Mouse (Mus musculus) urinary bladder, postnatal 14 days (tissue): ENCODE results near the gene Nfic.
"Not testable (repeated sequence)": the region's sequence is repeated elsewhere in the genome, so short reads cannot be mapped to it uniquely, and the experiment has no call there.

Source experiments
- DNase-seq: peaks from one replicate; pipeline ENCODE4 v3.0.0; 2021; ENCODE audit warnings: low spot score

Nfic gene

DNA sequence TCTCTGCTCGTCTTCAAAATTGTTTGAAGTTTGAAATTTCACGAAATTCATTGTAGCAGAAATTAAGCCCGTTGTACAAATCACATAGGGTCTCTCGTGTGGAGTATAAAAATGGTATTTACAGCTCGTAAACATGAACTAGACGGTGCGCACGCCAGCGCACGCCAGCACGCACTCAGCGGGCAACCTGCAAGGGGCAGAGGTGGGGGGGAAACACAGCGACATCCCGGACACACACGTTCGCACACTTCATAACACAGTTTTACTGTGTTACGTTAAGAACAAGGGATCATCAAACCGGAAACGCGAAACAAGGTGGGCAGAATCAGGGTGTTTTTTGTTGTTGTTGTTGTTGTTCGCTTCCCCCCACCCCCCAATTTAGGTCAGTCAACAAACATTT lies 4.0 kb upstream of the Nfic start:
- no peak for DNase-seq

DNA sequence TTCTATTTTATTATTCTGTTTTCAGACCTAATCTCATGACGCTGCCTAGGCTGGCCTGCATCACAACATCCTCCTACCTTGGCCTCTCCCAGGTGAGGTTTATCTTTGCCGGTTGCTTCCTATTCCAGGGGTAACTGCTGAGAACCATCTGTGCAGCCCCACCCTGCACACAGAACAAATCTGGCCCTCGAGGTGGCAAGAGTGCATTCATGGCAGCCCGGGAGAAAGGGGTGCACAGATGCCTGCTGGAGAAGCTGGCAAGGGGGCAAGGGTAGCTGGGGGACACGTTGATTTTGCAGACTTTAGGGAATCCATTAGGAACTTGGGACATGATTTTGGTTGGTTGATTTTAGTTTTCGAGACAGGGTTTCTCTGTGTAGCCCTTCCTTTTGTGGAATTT lies 2.8 kb upstream of the Nfic start:
- DNase-seq = no peak

DNA sequence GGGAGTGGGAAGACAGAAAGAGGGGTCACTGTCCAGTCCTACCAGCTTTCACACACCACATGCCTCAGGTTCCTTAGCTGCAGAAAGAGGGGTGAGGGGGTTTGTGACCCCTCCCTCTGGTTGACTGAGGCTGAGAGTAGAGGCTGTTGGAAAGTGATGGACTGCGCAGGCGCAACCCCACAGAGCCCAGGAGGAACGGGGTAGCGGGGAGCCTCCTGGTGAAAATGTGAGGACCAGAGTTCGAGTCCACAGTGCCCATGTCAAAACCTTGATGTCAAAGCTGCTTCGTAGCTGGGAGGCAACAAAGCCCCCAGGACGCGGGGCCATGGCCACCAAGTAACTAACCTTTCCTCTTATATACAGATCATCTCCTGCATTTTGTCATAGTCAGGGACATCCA lies 2.2 kb upstream of the Nfic start:
- no peak for DNase-seq

DNA sequence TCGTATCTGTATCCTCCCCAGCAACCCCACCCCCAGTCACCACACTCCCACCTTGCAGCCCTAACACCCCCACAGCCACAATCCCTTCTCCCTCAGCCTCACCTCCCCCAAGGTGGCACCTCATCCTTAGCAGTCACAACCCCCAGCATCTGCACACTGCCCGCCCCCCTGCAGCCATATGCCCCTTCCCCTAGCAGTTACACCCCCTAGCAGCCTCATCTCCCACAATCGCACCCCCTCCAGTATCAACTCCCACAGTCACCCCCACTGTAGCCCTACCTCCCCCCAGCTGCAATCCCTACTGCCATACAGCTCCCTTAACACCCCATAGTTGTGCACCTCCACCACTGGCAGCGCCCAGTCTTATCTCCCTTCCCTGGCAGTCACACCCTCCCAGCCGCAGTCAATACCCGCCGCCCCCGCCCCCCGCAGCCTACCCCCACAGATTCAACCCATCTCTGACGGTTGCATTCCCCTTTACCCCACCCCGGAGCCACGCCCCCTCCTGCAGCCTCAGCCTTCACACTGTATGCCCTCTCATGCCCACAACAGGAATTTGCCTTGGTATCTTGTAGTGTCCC lies 1.6 kb upstream of the Nfic start:
- no peak for DNase-seq

DNA sequence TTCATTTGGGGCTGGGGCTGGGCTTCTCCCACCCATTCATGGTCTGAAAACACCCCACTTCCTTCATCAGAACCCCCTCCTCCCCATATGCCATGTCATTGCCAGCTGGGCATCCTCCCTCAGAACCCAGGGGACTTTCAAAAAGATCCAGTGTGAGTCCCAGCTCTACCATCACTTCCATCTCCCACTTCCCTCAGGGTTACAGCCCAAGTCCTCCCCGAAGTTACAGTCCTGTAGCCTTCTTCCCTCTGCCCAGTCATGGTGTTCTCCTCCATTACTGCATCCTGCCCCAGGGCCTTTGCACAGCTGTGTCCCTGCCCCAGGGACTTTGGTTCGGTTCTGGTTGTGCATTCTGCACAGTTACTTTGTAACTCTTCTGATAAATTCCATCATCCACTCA lies 1.3 kb downstream of the Nfic start:
- no peak for DNase-seq

DNA sequence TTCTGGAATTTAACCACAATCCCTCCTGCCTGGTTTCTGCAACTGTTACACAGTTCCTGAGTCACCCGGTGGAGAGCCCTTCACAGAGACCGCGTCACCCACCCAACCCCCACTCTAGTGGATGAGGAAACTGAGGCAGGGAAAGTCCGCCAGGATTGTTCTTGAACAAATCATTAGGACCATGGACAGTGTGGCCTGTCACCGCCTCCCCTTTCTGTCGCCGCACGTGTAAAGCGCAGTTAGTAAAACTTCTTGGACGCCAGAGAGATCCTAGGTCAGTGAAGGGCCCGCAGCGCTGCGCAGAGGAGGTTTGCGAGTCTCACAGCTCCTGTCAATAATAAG lies 2.5 kb downstream of the Nfic start:
- no peak for DNase-seq

DNA sequence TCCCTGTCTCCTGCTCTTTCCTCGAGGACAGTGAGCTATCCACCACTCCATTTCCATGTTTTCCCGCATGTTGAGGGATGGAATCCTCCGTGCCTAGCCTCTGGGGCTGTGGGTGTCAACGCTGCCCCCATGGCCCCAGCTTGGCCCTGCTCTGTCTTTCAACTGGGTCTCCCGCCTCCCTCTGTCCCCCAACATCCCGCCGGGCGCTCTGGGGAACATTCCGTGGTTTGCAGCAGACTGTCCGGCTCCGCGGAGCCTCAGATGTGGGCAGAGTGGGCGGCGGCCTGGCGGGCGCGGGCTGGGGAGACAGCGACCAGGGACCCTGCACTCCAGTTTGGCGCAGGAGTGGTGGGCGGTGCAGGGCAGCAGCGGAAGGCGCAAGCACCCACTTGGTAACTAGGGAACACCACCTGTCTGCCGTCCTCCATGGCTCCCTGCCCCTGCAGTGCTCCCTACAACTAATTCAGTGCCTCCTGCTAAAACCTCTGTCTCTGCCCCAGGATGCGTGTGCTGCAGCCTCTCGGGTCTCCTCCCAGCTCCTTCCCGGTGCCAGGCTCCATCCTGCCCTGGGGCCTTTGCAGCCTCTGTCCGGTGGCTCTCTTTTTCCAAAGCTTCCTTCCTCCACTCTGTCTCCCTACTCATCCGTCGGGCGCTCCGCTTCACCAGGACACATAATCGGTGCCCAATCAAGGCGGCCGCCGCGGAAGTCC lies 3.0 kb downstream of the Nfic start:
- no peak for DNase-seq

DNA sequence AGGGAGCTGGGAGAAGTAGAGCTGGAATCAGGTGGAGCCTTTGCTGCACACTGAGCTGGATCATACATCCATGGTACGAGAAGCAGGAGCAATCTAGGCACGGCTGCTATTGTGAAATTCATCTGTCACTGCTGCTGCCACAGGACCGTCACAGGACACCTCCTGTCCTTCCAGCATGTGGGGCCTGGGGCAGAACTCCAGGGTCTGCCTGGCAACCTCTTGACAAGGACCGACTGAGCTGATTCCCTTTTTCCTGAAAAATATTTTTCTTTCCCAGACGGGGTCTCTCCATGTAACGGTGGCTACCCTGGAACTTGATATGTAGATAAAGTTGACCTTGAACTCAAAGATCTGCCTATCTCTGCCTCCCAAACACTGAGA lies 4.1 kb downstream of the Nfic start:
- no peak for DNase-seq

DNA sequence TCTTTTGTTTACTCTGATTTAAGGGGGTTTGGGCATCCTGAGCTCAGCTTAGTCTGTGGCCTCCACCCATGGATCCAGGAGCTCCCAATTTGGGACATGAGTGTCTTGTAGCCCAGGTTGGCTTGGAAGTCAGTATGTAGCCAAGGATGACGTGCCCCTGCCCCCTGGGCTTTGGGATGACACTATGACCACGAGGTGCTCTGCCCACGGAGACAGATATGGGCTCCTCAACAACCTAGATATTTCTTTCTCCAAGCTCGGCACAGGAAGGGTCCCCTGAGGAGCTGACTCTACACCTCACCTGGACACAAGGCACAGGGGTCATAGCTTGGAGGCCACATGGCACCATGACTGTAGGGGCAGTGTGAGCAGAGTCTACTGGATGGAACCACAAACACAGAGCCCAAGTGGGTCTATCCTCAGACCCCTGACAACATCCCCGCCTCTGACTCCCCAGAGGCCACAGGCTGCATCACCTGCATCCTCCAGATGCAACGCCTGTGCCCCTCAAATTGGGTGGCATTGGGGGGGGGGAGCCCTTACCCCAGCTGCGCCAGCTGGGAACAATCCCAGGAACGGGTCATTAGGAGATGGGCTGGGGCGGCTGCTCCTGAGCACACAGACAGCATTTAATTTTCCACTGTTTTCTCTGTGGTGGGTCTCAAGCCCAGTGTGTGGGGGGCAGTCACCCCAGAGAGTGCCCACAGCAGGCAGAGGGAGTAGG lies 4.6 kb downstream of the Nfic start:
- DNase-seq = no peak

DNA sequence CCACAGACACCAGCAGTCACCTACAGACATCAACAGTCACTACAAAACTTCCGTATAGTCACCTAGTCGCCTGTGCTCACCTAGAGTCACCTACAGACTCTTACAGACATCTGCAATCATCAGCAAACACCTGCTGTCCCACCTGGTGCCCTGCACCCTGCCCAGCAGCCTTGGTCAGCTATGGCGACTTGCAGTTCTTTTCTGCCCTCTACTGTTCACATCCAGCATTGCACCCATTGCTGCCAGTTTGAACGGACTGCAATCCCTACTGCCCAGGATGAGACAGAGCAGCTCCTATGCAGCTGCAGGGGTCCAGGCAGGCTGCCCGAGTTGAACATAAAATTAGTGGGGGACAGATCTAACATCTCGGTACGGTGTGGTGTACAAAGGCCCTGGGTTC lies 5.3 kb downstream of the Nfic start:
- DNase-seq = peak; percentile 88

DNA sequence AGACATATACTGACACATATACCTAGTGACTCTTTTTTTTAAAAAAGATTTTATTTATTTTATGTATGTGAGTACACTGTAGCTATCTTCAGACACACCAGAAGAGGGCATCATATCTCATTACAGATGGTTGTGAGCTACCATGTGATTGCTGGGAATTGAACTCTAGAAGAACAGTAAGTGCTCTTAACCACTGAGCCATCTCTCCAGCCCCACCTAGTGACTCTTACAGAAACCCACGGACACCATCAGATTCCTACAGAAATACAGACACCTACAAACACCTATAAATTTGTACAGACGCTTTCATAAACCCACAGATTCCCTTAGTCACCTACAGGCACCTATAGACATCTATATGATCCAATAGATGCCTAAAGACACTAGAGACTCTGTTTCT lies 9.9 kb downstream of the Nfic start:
- not testable (repeated sequence) for DNase-seq

DNA sequence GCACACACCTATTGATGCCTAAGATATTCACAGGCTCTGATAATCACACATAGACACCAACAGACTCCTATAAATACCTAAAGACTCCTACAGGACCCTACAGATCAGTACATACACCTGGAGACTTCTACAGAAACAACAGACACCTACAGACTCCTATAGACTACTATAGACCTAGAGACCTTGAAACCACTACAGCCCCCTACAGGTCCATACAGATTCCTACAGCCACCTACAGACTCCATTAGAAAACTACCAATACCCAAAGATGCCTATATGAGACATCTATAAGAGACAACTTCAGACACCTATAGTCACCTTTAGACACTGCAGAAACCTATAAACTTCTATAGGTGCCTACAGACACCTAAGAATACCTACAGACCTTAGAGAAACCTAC lies 14.4 kb downstream of the Nfic start:
- no peak for DNase-seq

DNA sequence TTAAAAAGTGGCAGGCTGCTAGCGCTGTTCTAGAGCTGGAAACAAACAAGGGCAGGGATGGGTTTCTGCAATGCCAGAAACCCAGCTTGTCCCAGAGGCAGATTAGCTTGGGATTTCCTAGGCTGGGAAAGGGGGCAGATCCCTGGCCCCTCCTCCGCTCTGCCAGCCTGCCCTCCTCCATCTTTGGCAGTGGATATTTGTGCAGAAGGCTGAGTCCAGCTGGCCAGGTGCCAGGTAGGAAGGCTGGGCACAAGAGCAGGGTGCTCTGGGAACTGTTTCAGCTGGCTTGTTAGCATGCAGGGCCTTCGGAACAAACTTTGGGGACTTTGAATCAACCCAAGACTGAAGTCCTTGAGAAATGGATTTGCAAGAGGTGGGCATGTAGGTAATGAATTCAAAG lies 20.0 kb downstream of the Nfic start:
- DNase-seq = peak; percentile 76

DNA sequence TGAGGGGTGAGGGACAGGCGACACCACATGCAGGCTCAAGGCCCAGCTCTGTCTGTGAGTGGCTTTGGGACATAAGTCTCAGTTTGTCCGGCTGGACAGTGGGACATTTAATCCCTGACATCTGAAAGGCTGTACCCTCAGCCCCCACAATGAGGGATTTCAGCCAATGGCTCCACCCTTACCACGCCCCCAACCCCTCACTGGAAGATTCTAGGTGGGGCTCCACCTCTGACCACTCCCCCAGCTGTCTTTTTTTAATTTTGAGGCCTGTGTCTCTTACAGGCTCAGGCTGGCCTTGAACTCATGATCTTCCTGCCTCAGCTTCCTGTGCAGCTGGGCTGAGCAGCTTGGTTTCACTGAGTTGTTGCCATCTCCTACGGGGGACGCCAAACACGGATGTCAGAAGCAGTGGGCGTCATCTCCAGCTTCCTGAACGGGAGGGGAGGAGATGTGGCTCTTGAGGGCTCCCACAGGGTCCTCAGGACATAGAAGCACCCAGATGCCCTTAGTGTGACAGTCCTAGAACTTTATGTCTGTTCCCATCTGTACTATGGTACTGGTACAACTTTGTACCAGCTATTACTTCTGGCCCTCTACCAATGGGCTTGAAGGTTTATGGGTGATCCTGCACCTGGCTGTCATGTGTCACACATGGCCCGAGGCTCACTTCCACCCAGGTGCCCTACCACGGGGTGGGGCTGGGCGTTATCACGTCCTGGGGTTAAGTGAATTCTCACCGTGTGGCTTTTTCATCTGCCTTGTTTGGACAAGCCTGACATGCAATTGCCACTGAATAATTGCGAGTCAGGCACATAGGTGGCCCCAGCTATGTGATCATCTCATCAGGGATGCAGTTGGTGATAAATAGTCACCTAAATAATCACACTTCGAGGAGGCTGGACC lies 20.8 kb downstream of the Nfic start:
- DNase-seq = no peak

DNA sequence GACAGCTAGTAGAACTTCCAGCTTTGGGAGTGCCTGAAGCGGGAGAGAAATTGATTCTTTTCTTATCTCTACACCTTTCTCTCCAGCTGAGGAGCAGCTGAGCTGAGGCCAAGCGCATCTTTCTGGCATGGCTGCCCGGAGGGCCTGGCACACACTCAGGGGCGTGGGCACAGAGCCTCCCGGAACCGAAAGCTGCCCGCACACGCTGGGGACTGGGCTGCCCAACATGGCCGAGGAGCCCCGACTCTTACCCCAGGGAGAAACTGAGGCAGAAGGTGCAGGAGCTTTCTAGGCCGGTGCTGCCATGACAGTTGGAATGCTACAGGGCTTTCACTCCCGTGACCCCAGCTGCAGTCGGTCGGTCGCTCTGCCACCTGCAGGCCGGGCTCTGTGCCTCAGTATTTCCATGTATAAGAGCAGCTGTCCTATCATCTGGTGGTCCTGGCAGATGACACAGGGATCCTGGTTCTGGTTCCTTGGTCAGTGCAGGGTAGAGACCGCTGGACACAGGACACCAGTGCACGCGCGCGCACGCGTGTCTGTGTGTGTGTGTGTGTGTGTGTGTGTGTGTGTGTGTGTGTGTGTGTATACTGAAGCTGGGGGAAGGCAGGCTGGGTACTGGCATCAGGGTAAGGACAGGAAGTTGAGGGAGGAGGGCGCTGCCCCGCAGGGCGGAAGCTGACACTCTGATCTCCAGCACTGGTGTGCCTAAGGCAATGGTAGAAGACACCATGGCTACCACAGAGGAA lies 21.7 kb downstream of the Nfic start:
- DNase-seq = peak; percentile 16

DNA sequence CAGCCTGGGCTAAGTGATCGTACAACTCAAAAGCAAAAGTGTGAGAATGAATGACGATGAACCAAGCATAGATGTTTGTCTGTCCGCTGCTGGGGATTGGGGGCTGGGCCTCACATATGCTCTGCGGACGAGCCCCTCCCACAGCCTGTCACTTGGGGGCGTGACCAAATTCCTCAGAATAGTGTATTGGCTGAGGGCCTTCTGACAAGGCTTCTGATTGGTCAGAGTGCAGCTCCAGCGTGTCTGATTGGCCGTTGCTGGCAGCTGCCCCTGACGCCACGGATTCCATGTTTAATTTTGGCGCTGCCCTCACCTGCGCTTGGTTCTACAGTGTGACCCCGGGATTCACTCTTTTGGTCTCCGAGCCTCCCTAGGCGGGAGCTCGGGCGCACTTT lies 22.6 kb downstream of the Nfic start:
- DNase-seq = peak; percentile 94

DNA sequence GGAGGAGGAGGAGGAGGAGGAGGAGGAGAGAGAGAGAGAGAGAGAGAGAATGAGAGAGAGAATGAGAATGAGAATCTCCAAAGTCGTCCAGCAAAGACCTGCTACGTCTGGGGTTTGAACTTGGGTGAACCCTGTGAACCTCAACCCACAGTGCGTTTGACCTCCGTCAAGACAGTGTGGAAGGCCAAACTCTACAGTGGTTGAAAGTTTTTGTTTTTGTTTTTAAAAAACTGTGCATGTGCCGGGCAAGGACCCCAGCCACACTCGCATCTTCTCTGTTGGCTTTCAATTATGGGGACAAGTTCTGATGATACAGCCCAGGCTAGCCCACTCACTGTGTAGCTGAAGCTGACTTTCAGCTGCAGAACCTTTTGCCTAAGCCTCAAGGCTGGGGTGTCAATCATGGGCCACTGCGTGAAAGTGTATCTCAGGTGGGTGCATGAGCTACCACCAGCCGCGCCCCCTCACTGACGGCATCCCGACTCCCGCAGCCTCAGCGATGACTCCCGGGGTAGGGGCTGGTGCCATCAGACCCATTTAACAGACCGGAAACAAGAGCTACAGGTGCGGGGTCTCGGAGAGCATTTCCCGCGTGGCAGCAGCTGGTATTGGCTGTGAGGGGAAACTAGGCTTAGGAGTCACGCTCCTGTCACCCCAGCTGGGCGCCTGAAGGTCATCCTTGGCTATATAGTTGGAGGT lies 23.1 kb downstream of the Nfic start:
- peak; percentile 25 for DNase-seq

DNA sequence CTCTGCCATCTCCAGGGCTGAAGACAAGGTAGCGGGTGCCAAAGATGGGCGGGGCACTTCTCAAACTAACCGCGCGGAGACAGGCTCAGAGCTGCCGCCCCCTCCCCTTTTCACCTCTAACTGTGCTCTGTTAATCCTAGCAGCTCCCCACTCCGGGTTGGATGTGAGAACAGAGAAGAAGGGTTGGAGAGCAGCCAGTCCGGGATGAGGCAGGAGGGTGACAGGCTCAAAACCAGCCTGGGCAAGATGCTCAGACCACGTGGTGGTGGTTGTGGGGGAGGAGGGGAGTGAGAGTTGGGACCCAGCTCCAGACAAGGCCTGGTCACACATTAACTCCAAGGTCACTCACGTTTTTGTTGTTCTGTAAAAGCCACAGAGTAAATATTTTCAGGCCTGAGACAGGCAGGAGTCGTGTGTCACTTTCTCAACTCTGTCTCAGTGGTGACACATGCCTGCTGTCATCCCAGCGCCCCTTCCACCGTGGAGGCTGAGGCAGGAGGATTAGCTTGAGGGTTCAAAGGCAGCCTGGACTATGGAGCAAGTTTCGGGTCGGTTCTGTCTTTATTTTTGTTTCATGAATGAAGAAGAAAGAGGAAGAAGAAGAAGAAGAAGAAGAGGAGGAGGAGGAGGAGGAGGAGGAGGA lies 23.8 kb downstream of the Nfic start:
- DNase-seq = peak; percentile 24

DNA sequence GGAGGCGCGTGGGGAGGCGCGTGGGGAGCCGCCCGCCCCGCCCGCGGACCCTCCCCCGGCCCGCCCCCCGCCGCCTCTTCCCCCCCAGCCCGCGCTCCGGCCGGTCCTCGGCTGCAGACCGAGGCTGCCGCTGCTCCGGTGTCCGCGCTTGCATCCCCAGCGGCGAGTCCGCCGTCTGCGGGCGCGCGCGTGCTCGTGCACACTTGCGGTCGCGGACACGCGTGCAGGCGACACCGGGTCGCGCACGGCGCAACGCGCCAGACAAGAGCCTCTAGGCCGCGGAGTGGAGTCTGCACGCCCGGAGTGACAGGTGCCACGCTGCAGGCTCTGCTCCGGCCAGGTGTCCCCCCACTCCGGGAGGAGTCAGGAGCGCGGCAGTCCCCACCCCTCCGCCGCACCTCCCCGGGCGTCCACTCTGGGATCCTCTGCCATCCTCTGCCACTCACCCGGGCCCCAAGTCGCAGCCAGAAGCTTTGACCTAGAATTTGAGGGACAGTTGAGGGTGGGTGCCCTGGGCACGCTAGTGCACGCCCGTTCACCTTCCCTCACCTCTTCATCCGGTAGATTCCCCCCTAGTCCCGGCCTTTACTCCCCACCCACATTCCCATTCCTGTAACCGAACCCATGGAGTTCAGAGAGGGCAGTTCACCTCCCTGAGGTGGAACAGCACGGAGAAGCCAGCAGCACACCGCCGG lies 24.5 kb downstream of the Nfic start:
- peak; percentile 52 for DNase-seq

DNA sequence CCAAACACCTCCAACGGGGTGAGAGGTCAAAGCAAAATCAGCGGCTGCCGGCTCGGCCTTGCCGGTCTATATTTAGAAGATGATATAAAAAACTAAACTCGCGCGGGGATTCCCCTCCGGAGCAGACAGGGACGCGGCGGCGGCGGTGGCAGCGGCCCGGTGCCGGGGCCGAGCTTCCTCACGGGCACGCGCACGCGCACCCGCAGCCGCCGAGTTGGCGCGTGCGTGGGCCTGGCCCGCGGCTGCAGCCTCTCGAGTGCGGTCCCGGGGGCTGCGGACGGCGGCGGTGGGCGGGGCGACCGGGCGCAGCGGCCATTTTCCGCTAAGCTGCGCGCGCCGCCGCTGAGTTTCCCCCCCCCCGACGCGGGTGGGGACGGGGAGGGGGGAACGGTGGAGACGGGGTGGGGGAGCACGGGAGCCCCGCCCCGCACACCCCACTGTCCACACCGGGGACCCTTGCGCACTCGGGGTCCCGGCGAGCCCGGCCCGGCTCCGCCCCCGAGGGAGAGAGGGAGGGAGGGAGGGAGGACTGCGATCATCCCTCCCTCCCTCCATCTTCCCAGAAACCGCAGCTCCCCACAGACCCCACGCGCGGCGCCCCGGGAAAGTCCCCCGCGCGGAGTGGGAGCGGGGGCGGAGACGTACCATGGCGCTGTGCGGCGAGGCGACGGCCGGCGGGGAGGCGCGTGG lies 25.1 kb downstream of the Nfic start:
- peak; percentile 74 for DNase-seq
